Mouse (Mus musculus): ENCODE measurements around the gene Dtx1. TPM values are rescaled to one million over a fixed set of nuclear protein-coding genes. Genes with fewer than 3 reads are reported as not detected.

Gene Dtx1
- polyA plus RNA-seq, 1 experiment from 2014 or later = 5.4 TPM

GRCm38 (mm10) chr5:120671865-120672264, 39.9 kb downstream of the Dtx1 start:
- no peak overlapping the region for H3K4me2 ChIP-seq (replicated peaks; ENCODE audit: low read depth, low read length)
- H3K27ac ChIP-seq (ENCODE audit: low read length) = no peak overlapping the region
- 72% methylated on average over 3 of the region's 3 CpGs for WGBS
- H3K4me1 ChIP-seq (ENCODE audit: insufficient read depth, low read length) = peaks cover 6% of the 10 kb centered on the region
- no peaks in the 10 kb centered on the region for H3K36me3 ChIP-seq (ENCODE audit: insufficient read depth, low read length)
- ATAC-seq (ENCODE audit: low FRiP score, low TSS enrichment) = no peak
- no peaks in the 10 kb centered on the region for H3K27me3 ChIP-seq (ENCODE audit: insufficient read depth, low read length)
- no peaks in the 10 kb centered on the region for H3K9me3 ChIP-seq (ENCODE audit: low read length)
- H3K4me3 ChIP-seq (ENCODE audit: low read length) = no peak overlapping the region
- H3K9ac ChIP-seq (replicated peaks; ENCODE audit: low read length) = no peak overlapping the region

GRCm38 (mm10) chr5:120670132-120670531, 41.6 kb downstream of the Dtx1 start:
- Histone ChIP-seq H3K27ac (ENCODE audit: low read length) (no peak overlapping the region), H3K36me3 (ENCODE audit: insufficient read depth, low read length) (no peaks in the 10 kb centered on the region), H3K9ac (replicated peaks; ENCODE audit: low read length) (no peak overlapping the region), H3K4me3 (ENCODE audit: low read length) (no peak overlapping the region), H3K4me2 (replicated peaks; ENCODE audit: low read depth, low read length) (no peak overlapping the region), H3K27me3 (ENCODE audit: insufficient read depth, low read length) (0 out of 2 replicates have a peak, but pooled peaks cover 5% of the 10 kb centered on the region), H3K9me3 (ENCODE audit: low read length) (no peaks in the 10 kb centered on the region), H3K4me1 (ENCODE audit: insufficient read depth, low read length) (peaks cover 6% of the 10 kb centered on the region)
- ATAC-seq (ENCODE audit: low FRiP score, low TSS enrichment) = no peak
- WGBS = 84% methylated on average over 7 of the region's 7 CpGs

GRCm38 (mm10) chr5:120668761-120669160, 43.0 kb downstream of the Dtx1 start:
- H3K27me3 ChIP-seq (ENCODE audit: insufficient read depth, low read length) = 0 out of 2 replicates have a peak, but pooled peaks cover 5% of the 10 kb centered on the region
- no peak overlapping the region for H3K9ac ChIP-seq (replicated peaks; ENCODE audit: low read length)
- no peak overlapping the region for H3K4me2 ChIP-seq (replicated peaks; ENCODE audit: low read depth, low read length)
- WGBS = 68% methylated on average over 7 of the region's 7 CpGs
- no peak overlapping the region for H3K27ac ChIP-seq (ENCODE audit: low read length)
- no peaks in the 10 kb centered on the region for H3K4me1 ChIP-seq (ENCODE audit: insufficient read depth, low read length)
- no peaks in the 10 kb centered on the region for H3K36me3 ChIP-seq (ENCODE audit: insufficient read depth, low read length)
- no peaks in the 10 kb centered on the region for H3K9me3 ChIP-seq (ENCODE audit: low read length)
- ATAC-seq (ENCODE audit: low FRiP score, low TSS enrichment) = no peak
- H3K4me3 ChIP-seq (ENCODE audit: low read length) = no peak overlapping the region

GRCm38 (mm10) chr5:120664888-120665287, 46.8 kb downstream of the Dtx1 start:
- Histone ChIP-seq H3K9ac (replicated peaks; ENCODE audit: low read length) (no peak overlapping the region), H3K4me2 (replicated peaks; ENCODE audit: low read depth, low read length) (no peak overlapping the region), H3K27ac (ENCODE audit: low read length) (no peak overlapping the region), H3K4me3 (ENCODE audit: low read length) (no peak overlapping the region), H3K4me1 (ENCODE audit: insufficient read depth, low read length) (no peaks in the 10 kb centered on the region), H3K9me3 (ENCODE audit: low read length) (no peaks in the 10 kb centered on the region), H3K36me3 (ENCODE audit: insufficient read depth, low read length) (no peaks in the 10 kb centered on the region), H3K27me3 (ENCODE audit: insufficient read depth, low read length) (0 out of 2 replicates have a peak, but pooled peaks cover 5% of the 10 kb centered on the region)
- no peak for ATAC-seq (ENCODE audit: low FRiP score, low TSS enrichment)
- WGBS = 57% methylated on average over 2 of the region's 2 CpGs

- H3K4me2 ChIP-seq (replicated peaks; ENCODE audit: low read depth, low read length) = no peak overlapping the region
- peaks cover 3% of the 10 kb centered on the region; the same call in 1 of the 2 replicates for H3K27me3 ChIP-seq (ENCODE audit: insufficient read depth, low read length)
- no peak overlapping the region for H3K27ac ChIP-seq (ENCODE audit: low read length)
- H3K36me3 ChIP-seq (ENCODE audit: insufficient read depth, low read length) = no peaks in the 10 kb centered on the region
- 68% methylated on average over 5 of the region's 5 CpGs for WGBS
- no peak overlapping the region for H3K9ac ChIP-seq (replicated peaks; ENCODE audit: low read length)
- H3K4me1 ChIP-seq (ENCODE audit: insufficient read depth, low read length) = no peaks in the 10 kb centered on the region
- H3K9me3 ChIP-seq (ENCODE audit: low read length) = no peaks in the 10 kb centered on the region
- no peak for ATAC-seq (ENCODE audit: low FRiP score, low TSS enrichment)
- H3K4me3 ChIP-seq (ENCODE audit: low read length) = no peak overlapping the region
Measured at GRCm38 (mm10) chr5:120660816-120661215, 50.9 kb downstream of the Dtx1 start.

- ATAC-seq (ENCODE audit: low FRiP score, low TSS enrichment) = no peak
Measured at GRCm38 (mm10) chr5:120656281-120656751, 55.4 kb downstream of the Dtx1 start.

GRCm38 (mm10) chr5:120653873-120654272, 57.9 kb downstream of the Dtx1 start:
- no peak overlapping the region for H3K4me3 ChIP-seq (ENCODE audit: low read length)
- no peak overlapping the region for H3K9ac ChIP-seq (replicated peaks; ENCODE audit: low read length)
- no peaks in the 10 kb centered on the region for H3K9me3 ChIP-seq (ENCODE audit: low read length)
- peaks cover 22% of the 10 kb centered on the region for H3K27me3 ChIP-seq (ENCODE audit: insufficient read depth, low read length)
- H3K4me2 ChIP-seq (replicated peaks; ENCODE audit: low read depth, low read length) = no peak overlapping the region
- no peak for ATAC-seq (ENCODE audit: low FRiP score, low TSS enrichment)
- H3K36me3 ChIP-seq (ENCODE audit: insufficient read depth, low read length) = no peaks in the 10 kb centered on the region
- 78% methylated on average over 2 of the region's 2 CpGs for WGBS
- peaks cover 5% of the 10 kb centered on the region for H3K4me1 ChIP-seq (ENCODE audit: insufficient read depth, low read length)
- H3K27ac ChIP-seq (ENCODE audit: low read length) = no peak overlapping the region

More at GRCm38 (mm10) chr5:120656281-120656751, 55.4 kb downstream of the Dtx1 start:
- no peak overlapping the region for H3K4me3 ChIP-seq (ENCODE audit: low read length)
- H3K9ac ChIP-seq (replicated peaks; ENCODE audit: low read length) = no peak overlapping the region
- H3K36me3 ChIP-seq (ENCODE audit: insufficient read depth, low read length) = no peaks in the 10 kb centered on the region
- no peak overlapping the region for H3K4me2 ChIP-seq (replicated peaks; ENCODE audit: low read depth, low read length)
- 86% methylated on average over 12 of the region's 12 CpGs for WGBS
- no peak overlapping the region for H3K27ac ChIP-seq (ENCODE audit: low read length)
- peaks cover 3% of the 10 kb centered on the region; the same call in 1 of the 2 replicates for H3K27me3 ChIP-seq (ENCODE audit: insufficient read depth, low read length)
- no peaks in the 10 kb centered on the region for H3K4me1 ChIP-seq (ENCODE audit: insufficient read depth, low read length)
- no peaks in the 10 kb centered on the region for H3K9me3 ChIP-seq (ENCODE audit: low read length)

- WGBS = 79% methylated on average over 28 of the region's 28 CpGs
Measured at GRCm38 (mm10) chr5:120652915-120653701, 58.6 kb downstream of the Dtx1 start.

GRCm38 (mm10) chr5:120651230-120651629, 60.5 kb downstream of the Dtx1 start:
- 47% methylated on average over 5 of the region's 5 CpGs for WGBS
- H3K36me3 ChIP-seq (ENCODE audit: insufficient read depth, low read length) = no peaks in the 10 kb centered on the region

More at GRCm38 (mm10) chr5:120652915-120653701, 58.6 kb downstream of the Dtx1 start:
- no peaks in the 10 kb centered on the region for H3K36me3 ChIP-seq (ENCODE audit: insufficient read depth, low read length)
- no peak overlapping the region for H3K9ac ChIP-seq (replicated peaks; ENCODE audit: low read length)
- no peaks in the 10 kb centered on the region for H3K9me3 ChIP-seq (ENCODE audit: low read length)
- no peak overlapping the region for H3K27ac ChIP-seq (ENCODE audit: low read length)
- no peak overlapping the region for H3K4me2 ChIP-seq (replicated peaks; ENCODE audit: low read depth, low read length)
- H3K4me3 ChIP-seq (ENCODE audit: low read length) = no peak overlapping the region
- no peak for ATAC-seq (ENCODE audit: low FRiP score, low TSS enrichment)
- H3K27me3 ChIP-seq (ENCODE audit: insufficient read depth, low read length) = peaks cover 27% of the 10 kb centered on the region
- H3K4me1 ChIP-seq (ENCODE audit: insufficient read depth, low read length) = peaks cover 13% of the 10 kb centered on the region

GRCm38 (mm10) chr5:120649938-120650337, 61.8 kb downstream of the Dtx1 start:
- H3K9me3 ChIP-seq (ENCODE audit: low read length) = no peaks in the 10 kb centered on the region
- H3K4me3 ChIP-seq (ENCODE audit: low read length) = no peak overlapping the region
- no peak overlapping the region for H3K27ac ChIP-seq (ENCODE audit: low read length)
- 23% methylated on average over 13 of the region's 13 CpGs for WGBS
- peaks cover 13% of the 10 kb centered on the region for H3K4me1 ChIP-seq (ENCODE audit: insufficient read depth, low read length)
- H3K4me2 ChIP-seq (replicated peaks; ENCODE audit: low read depth, low read length) = no peak overlapping the region
- no peaks in the 10 kb centered on the region for H3K36me3 ChIP-seq (ENCODE audit: insufficient read depth, low read length)
- H3K27me3 ChIP-seq (ENCODE audit: insufficient read depth, low read length) = peaks cover 26% of the 10 kb centered on the region
- ATAC-seq (ENCODE audit: low FRiP score, low TSS enrichment) = no peak
- H3K9ac ChIP-seq (replicated peaks; ENCODE audit: low read length) = no peak overlapping the region

More at GRCm38 (mm10) chr5:120651230-120651629, 60.5 kb downstream of the Dtx1 start:
- Histone ChIP-seq H3K4me2 (replicated peaks; ENCODE audit: low read depth, low read length) (no peak overlapping the region), H3K27me3 (ENCODE audit: insufficient read depth, low read length) (peaks cover 26% of the 10 kb centered on the region), H3K4me3 (ENCODE audit: low read length) (no peak overlapping the region), H3K4me1 (ENCODE audit: insufficient read depth, low read length) (peaks cover 13% of the 10 kb centered on the region), H3K27ac (ENCODE audit: low read length) (no peak overlapping the region), H3K9me3 (ENCODE audit: low read length) (no peaks in the 10 kb centered on the region), H3K9ac (replicated peaks; ENCODE audit: low read length) (no peak overlapping the region)
- ATAC-seq (ENCODE audit: low FRiP score, low TSS enrichment) = no peak

Measured in kidney, embryonic 16.5 days (tissue).